Mouse (Mus musculus) E14TG2a.4 (cell line): Measurements from ENCODE around the gene Dbn1.

Experiments
- CTCF ChIP-seq: conservative IDR thresholded peaks from 2 replicates; pipeline ENCODE4 v1.5.1; 2014; ENCODE audit warnings: low read length
- NANOG ChIP-seq: IDR thresholded peaks from 2 replicates; pipeline ENCODE4 v1.6.1; 2014; ENCODE audit warnings: borderline replicate concordance, low read length, mixed read lengths
- POU5F1 ChIP-seq: IDR thresholded peaks from 2 replicates; pipeline ENCODE4 v1.6.1; 2014; ENCODE audit warnings: low read length, borderline replicate concordance

DNA sequence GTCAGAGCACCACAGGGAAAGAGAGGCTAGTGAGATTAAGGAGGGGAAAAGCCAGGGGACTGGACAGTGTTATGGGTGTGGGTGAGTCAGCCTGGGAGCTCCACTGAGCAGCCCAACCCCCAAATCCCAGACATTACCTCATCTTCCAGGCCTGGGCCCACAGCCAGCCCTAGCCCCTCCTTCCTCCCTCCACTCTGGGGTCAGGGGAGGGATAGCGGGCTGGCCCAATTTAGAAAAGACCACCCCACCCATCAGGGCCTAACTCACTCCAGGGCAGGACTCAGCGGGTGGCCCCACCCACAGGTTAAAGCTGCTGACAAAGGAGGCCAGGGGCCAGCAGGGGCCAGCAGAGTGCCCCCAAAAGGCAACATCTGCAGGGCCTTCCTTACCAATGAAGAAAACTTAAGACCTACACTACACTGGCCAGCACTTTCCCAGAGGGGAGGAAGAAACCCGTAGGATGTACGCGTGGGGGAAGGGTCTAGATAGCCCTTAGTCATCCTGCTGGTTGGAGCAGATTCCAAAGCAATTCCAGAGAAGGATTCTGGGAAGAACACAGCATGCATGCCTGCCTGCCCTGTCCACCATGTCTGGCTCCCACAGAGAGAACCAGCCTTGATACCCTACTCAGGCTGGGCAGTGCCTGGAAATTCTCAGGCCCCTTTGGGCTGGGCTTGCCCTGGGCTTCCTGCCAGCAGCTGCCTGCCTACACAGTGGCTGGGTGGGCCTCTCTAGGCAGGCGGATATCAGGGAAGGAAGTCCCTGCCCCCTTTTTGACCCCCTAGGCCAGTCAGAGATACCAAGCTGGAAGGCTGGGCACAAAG is 23.0 kb upstream of the Dbn1 start:
- TF ChIP-seq CTCF, result no peak
- no peak for TF ChIP-seq POU5F1
- no peak for TF ChIP-seq NANOG
